Mouse (Mus musculus): ENCODE results near the gene 2810021J22Rik.

GRCm38 (mm10) chr11:58846919-58847461, 20.0 kb upstream of the 2810021J22Rik start, which contains the start of gene Gm12258:
- TF ChIP-seq CTCF (conservative IDR thresholded peaks at IDR 0.05; ENCODE audit: low read length) (no peak), NANOG (IDR thresholded peaks at IDR 0.05; ENCODE audit: borderline replicate concordance, low read length) (no peak), POU5F1 (IDR thresholded peaks at IDR 0.05; ENCODE audit: borderline replicate concordance, low read length) (no peak)
